9 mouse cellular contexts compared by ENCODE assay signal in genomic region chr9:37076386-37077062, GRCm38 (mm10).
DNase-seq lines count a peak whose midpoint lies in the region; ATAC-seq and TF ChIP-seq lines count a peak whose summit lies in the region.
"Had no signal": no experiment of that assay in that cellular context is flagged by ENCODE, and none has a peak within 500 bp of the region (broad histone marks: within the 10 kb centered on the region; RNA-seq: fewer than 3 reads in every experiment).

No protein-coding gene starts in this region.

- no peaks in the 10 kb centered on the region for H3K36me3 ChIP-seq in kidney, embryonic 15.5 days
- H3K36me3 ChIP-seq in hindbrain, embryonic 14.5 days (replicated peaks; ENCODE audit: control insufficient read depth, insufficient read depth) = no peaks in the 10 kb centered on the region
- no peaks in the 10 kb centered on the region for H3K36me3 ChIP-seq in midbrain, postnatal 0 days (ENCODE audit: insufficient read depth, low read length)
- H3K36me3 ChIP-seq: liver, embryonic 15.5 days had no signal

- DNase-seq in kidney, postnatal 25 days = no peak
- peak; percentile 65 for DNase-seq in embryo, embryonic 11 days
- DNase-seq in hindbrain, embryonic 14.5 days (ENCODE audit: low spot score) = peak; percentile 45
- peak; percentile 47 for DNase-seq in midbrain, postnatal 0 days (ENCODE audit: low spot score)
- DNase-seq in cerebellum, adult 9-10 months = no peak
- no peak for DNase-seq in thymus, adult 18-20 months

- peaks cover 28% of the 10 kb centered on the region for H3K4me1 ChIP-seq in kidney, embryonic 15.5 days
- peaks cover 45% of the 10 kb centered on the region for H3K4me1 ChIP-seq in hindbrain, embryonic 14.5 days (replicated peaks; ENCODE audit: control insufficient read depth, insufficient read depth, low read length)
- peaks cover 12% of the 10 kb centered on the region for H3K4me1 ChIP-seq in midbrain, postnatal 0 days (ENCODE audit: insufficient read depth, low read length)
- H3K4me1 ChIP-seq: liver, embryonic 15.5 days had no signal

- peak overlapping the region; percentile 33; the same call in 1 of the 2 replicates for H3K4me2 ChIP-seq in kidney, embryonic 15.5 days
- peak overlapping the region; percentile 27 for H3K4me2 ChIP-seq in hindbrain, embryonic 14.5 days (replicated peaks)
- H3K4me2 ChIP-seq in midbrain, postnatal 0 days (ENCODE audit: low read depth, low read length, poor library complexity, severe bottlenecking) = 0 out of 2 replicates have a peak overlapping the region, but pooled peaks have one; percentile 22
- H3K4me2 ChIP-seq: liver, embryonic 15.5 days had no signal

- H3K27ac ChIP-seq in kidney, embryonic 15.5 days = peak overlapping the region; percentile 33; the same call in 1 of the 2 replicates
- H3K27ac ChIP-seq in hindbrain, embryonic 14.5 days = peak overlapping the region; percentile 84
- H3K27ac ChIP-seq in midbrain, postnatal 0 days (ENCODE audit: low read depth, low read length) = peak overlapping the region; percentile 62
- H3K27ac ChIP-seq: liver, embryonic 15.5 days had no signal

- H3K9ac ChIP-seq in kidney, embryonic 15.5 days = no peak overlapping the region
- no peak overlapping the region; the same call in 1 of the 2 replicates for H3K9ac ChIP-seq in hindbrain, embryonic 14.5 days
- H3K9ac ChIP-seq in midbrain, postnatal 0 days (replicated peaks; ENCODE audit: low read length, poor library complexity, severe bottlenecking) = no peak overlapping the region
- H3K9ac ChIP-seq: liver, embryonic 15.5 days had no signal

- no peak for TF ChIP-seq CTCF in midbrain, postnatal 0 days (IDR thresholded peaks at IDR 0.05)

- no peaks in the 10 kb centered on the region for H3K9me3 ChIP-seq in kidney, embryonic 15.5 days (replicated peaks)
- H3K9me3 ChIP-seq in hindbrain, embryonic 14.5 days (ENCODE audit: control insufficient read depth, low read length) = no peaks in the 10 kb centered on the region
- no peaks in the 10 kb centered on the region for H3K9me3 ChIP-seq in midbrain, postnatal 0 days (ENCODE audit: low read length)
- H3K9me3 ChIP-seq: liver, embryonic 15.5 days had no signal

- peak; percentile 73 for ATAC-seq in kidney, embryonic 15.5 days (replicated peaks; ENCODE audit: low FRiP score)
- peak; percentile 89 for ATAC-seq in hindbrain, embryonic 14.5 days (ENCODE audit: low FRiP score)
- peak; percentile 28; the same call in 1 of the 2 replicates for ATAC-seq in midbrain, postnatal 0 days (ENCODE audit: low FRiP score)
- ATAC-seq in erythroblast, adult 5-6 weeks (replicated peaks; ENCODE audit: low FRiP score, poor library complexity, severe bottlenecking) = no peak

- H3K27me3 ChIP-seq in kidney, embryonic 15.5 days = peaks cover 5% of the 10 kb centered on the region; the same call in 1 of the 2 replicates
- no peaks in the 10 kb centered on the region for H3K27me3 ChIP-seq in hindbrain, embryonic 14.5 days (ENCODE audit: control insufficient read depth, insufficient read depth, low read length)
- H3K27me3 ChIP-seq in midbrain, postnatal 0 days (ENCODE audit: insufficient read depth, low read length) = no peaks in the 10 kb centered on the region
- H3K27me3 ChIP-seq: liver, embryonic 15.5 days had no signal

- 10% methylated on average over 15 of the region's 15 CpGs for WGBS in kidney, embryonic 15.5 days
- WGBS in hindbrain, embryonic 14.5 days = 4% methylated on average over 15 of the region's 15 CpGs
- WGBS in midbrain, postnatal 0 days = 13% methylated on average over 15 of the region's 15 CpGs

- no peak overlapping the region for H3K4me3 ChIP-seq in kidney, embryonic 15.5 days (replicated peaks)
- H3K4me3 ChIP-seq in hindbrain, embryonic 14.5 days (replicated peaks; ENCODE audit: low read length) = no peak overlapping the region
- no peak overlapping the region for H3K4me3 ChIP-seq in midbrain, postnatal 0 days (ENCODE audit: low read depth, low read length)
- H3K4me3 ChIP-seq: liver, embryonic 15.5 days had no signal

Comparison
In these comparisons a context has a peak if more than half of its experiments do, and no peak if none do; other contexts are left out.
1. H3K27ac ChIP-seq: peak in every context shown above with its lines; median percentile 84 in hindbrain, embryonic 14.5 days; 62 in midbrain, postnatal 0 days; 33 in kidney, embryonic 15.5 days.
2. DNase-seq: peak in embryo, embryonic 11 days (single experiment), hindbrain, embryonic 14.5 days (single experiment) and midbrain, postnatal 0 days (single experiment); none in kidney, postnatal 25 days (0 of 2), cerebellum, adult 9-10 months (single experiment) and thymus, adult 18-20 months (0 of 2).
3. Peak in every context shown above with its lines, with median percentiles within 50 percentile points of each other: H3K4me2 ChIP-seq.